Mouse (Mus musculus): ENCODE measurements around the gene Themis2. TPM values are rescaled to one million over a fixed set of nuclear protein-coding genes. Genes with fewer than 3 reads are reported as not detected.
"Not testable (repeated sequence)": the region's sequence is repeated elsewhere in the genome, so short reads cannot be mapped to it uniquely, and the experiment has no call there.

Themis2 gene
- polyA plus RNA-seq, 1 experiment from 2014 or later: 0.28 TPM

DNA sequence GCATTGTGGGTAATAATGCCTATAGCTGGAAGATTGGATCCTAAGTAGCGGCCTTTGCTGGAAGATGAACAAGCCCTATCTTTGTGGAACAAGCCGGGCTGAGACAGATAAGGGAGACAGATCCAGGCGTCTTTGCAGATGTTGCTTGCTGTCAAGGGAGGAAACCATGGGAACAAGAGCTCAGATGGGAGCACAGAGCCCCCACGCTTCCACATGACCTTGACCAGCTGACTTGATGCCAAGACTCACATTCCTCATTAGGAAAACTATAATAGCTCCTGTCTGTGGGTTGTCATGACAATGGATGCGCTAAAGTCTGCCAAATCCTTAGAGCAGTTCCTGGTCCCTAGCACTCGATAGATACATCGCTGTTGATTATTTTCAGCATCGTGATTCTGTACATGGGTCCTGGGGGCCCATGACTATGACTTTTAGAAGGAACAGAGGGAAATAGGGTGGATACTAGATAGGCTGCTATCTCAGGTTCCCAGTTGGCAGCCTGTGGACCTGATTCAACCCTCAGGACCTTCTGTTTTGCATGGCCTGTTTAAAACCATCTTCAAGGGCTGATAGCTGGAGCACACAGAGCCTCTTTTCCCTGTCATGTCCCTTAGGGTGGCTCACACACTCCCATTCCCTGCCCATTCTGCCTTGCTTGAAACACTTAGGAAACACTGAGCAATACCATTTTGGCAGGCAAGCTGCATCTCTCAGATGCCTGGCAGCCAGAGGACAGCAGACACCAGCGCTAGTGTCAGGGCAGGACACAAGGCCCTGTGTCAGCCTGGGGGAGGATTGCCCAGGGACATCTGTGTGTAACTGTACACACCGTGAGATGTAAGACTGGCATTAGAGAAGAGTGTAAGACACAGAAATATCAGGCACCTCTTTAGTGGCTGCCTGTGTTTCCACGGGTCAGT is 51.9 kb downstream of the Themis2 start:
- Histone ChIP-seq H3K9ac (replicated peaks) (no peak overlapping the region), H3K4me2 (replicated peaks) (no peak overlapping the region), H3K4me3 (no peak overlapping the region), H3K36me3 (no peaks in the 10 kb centered on the region), H3K27me3 (no peaks in the 10 kb centered on the region), H3K27ac (replicated peaks) (no peak overlapping the region; the same call in 1 of the 2 replicates), H3K4me1 (0 out of 2 replicates have a peak, but pooled peaks cover 8% of the 10 kb centered on the region), H3K9me3 (no peaks in the 10 kb centered on the region)
- 66% methylated on average over 11 of the region's 11 CpGs for WGBS
- no peak for ATAC-seq (replicated peaks)

DNA sequence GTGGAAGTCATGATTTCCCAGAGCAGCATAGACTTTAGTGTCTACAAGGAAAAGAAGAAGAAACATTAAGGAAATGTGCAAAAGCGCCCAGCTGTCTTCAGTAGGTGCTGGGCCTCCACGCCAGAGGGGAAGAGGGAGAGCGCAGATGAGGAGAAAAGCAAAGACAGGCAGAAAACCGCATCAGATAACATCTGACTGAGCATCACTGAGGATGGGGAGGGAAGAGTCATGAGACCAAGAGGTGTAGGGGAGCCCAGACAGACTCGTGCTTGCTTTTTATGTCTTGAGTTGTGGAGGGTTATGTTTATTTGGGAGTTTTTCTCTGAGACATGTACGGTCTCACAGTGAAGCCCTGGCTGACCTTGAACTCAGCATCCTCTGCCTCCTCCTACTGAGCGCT is 54.7 kb downstream of the Themis2 start:
- Histone ChIP-seq H3K4me3 (no peak overlapping the region), H3K36me3 (no peaks in the 10 kb centered on the region), H3K9me3 (no peaks in the 10 kb centered on the region), H3K27me3 (no peaks in the 10 kb centered on the region), H3K4me1 (0 out of 2 replicates have a peak, but pooled peaks cover 8% of the 10 kb centered on the region), H3K4me2 (replicated peaks) (no peak overlapping the region), H3K27ac (replicated peaks) (no peak overlapping the region), H3K9ac (replicated peaks) (no peak overlapping the region)
- 94% methylated on average over 7 of the region's 7 CpGs for WGBS
- ATAC-seq (replicated peaks): no peak

DNA sequence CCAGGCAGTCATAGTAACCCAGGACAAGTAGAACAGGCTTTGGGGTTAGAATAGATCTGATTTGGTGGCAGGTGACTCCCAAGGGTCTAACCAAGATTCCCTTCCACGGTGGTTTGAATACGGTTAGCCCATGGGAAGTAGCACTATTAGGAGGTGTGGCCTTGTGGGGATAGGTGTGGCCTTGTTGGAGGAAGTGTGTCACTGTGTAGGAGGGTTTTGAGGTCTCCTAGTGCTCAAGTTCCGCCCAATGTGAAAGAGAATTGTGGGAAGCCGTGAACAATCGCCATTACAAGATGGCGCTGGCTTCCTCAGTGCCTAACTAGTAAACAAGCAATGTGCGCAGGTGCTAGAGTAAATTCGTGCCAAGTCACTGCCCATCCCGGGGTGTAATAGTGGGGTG is 59.0 kb downstream of the Themis2 start:
- not testable (repeated sequence) for H3K9me3 ChIP-seq; H3K36me3 ChIP-seq; H3K4me3 ChIP-seq; H3K9ac ChIP-seq (replicated peaks); H3K27me3 ChIP-seq; H3K4me2 ChIP-seq (replicated peaks); H3K4me1 ChIP-seq; ATAC-seq (replicated peaks); H3K27ac ChIP-seq (replicated peaks)
- 90% methylated on average over 9 of the region's 9 CpGs for WGBS

DNA sequence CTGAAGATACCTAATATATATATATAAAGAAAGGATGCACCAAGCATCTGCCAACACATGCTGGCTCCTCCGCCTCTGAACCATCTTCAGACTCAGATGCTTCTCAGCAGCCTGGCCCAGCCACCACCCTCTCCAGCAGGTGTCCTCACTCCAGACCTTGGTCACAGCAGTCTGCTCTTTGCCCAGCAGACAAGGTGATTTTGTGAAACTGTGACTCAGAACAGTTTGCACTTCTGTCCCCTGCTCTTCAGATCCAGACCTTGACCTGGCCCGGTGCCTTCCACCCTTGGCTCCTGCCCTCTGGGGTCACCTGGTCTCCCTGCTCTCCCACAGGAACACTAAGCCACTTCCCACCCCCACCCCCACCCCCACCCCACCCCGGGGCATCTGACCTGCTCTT is 60.3 kb downstream of the Themis2 start:
- no peak overlapping the region for H3K27ac ChIP-seq (replicated peaks)
- WGBS: 75% methylated on average over 3 of the region's 3 CpGs
- ATAC-seq (replicated peaks): no peak
- H3K4me2 ChIP-seq (replicated peaks): no peak overlapping the region
- H3K9me3 ChIP-seq: no peaks in the 10 kb centered on the region
- H3K27me3 ChIP-seq: no peaks in the 10 kb centered on the region
- H3K36me3 ChIP-seq: no peaks in the 10 kb centered on the region
- H3K4me1 ChIP-seq: peaks cover 10% of the 10 kb centered on the region
- no peak overlapping the region for H3K9ac ChIP-seq (replicated peaks)
- no peak overlapping the region for H3K4me3 ChIP-seq

DNA sequence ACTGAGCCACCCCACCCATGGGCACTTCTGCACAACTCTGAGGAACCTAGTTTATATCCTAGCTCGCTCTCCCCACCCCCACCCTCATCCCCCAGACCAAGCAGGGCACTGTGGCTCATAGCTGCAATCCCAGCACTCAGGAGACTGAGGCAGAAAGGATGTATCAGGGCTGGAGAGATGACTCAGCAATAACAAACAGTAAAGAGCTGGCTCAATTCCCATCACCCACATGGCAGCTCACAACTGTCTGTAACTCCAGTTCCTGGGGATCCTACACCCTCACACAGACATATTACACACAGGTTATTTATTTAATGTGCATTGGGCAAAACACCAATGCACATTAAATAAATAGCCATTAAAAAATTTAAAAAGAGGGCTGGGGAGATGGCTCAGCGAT is 60.8 kb downstream of the Themis2 start:
- H3K9me3 ChIP-seq: no peaks in the 10 kb centered on the region
- no peaks in the 10 kb centered on the region for H3K36me3 ChIP-seq
- no peak overlapping the region for H3K27ac ChIP-seq (replicated peaks)
- no peak for ATAC-seq (replicated peaks)
- no peak overlapping the region for H3K4me3 ChIP-seq
- H3K9ac ChIP-seq (replicated peaks): no peak overlapping the region
- WGBS: 70% methylated on average over 2 of the region's 2 CpGs
- H3K4me1 ChIP-seq: peaks cover 10% of the 10 kb centered on the region
- no peaks in the 10 kb centered on the region for H3K27me3 ChIP-seq
- no peak overlapping the region for H3K4me2 ChIP-seq (replicated peaks)

DNA sequence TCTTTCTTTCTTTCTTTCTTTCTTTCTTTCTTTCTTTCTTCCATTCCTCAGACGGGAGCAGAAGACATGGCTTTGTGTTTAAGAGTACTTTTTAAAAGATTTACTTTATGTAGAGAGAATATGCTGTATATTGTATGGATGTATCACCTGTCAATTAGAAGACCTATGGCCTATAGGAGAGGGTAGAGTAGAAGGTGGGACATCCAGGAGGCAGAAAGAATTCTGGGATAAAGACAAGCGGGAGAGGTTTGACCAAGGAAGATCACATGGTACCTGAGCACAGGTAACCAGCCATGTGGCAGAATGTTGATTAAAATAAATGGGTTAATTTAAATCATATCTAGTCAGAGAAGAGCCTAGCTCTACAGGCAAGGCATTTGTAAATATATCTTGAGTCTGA is 61.4 kb downstream of the Themis2 start:
- Histone ChIP-seq H3K4me2 (replicated peaks) (no peak overlapping the region), H3K4me3 (no peak overlapping the region), H3K36me3 (no peaks in the 10 kb centered on the region), H3K9me3 (no peaks in the 10 kb centered on the region), H3K4me1 (peaks cover 10% of the 10 kb centered on the region), H3K27me3 (no peaks in the 10 kb centered on the region), H3K9ac (replicated peaks) (no peak overlapping the region), H3K27ac (replicated peaks) (no peak overlapping the region)
- 92% methylated on average over 2 of the region's 2 CpGs for WGBS
- no peak for ATAC-seq (replicated peaks)

DNA sequence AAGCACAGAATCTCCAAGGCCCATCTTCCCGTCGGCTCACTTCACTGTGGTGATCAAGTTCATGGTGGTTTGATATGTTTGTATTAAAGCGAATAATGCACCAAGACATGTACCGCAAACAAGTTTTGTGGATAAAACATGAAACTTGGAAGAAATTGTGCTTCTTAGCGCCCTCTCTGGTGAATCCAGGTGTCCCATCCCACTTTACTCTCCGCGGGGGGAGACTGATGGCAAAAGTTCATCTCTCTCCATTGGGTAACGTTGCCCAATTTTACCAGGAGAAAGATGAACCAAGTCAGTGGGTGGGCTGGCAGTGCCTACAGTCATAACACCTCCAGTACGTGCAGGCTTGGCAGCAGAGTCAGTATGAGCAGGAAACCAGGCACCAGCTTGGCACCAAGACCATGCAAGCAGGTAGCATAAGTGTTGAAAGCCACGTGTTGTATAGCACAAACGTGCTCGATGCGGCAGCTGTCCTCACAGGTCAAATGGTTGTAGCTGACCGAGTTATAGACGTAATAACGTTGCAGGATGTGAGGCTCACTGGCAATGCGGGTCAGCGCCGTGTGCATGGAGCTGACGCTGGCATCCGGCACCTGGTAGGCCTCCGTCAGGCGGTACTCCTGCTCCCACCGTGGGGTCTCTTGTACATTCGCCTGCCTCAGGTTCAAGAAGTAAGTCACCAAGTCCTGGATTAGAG is 63.0 kb downstream of the Themis2 start:
- WGBS: 93% methylated on average over 25 of the region's 25 CpGs
- Histone ChIP-seq H3K36me3 (no peaks in the 10 kb centered on the region), H3K9ac (replicated peaks) (no peak overlapping the region), H3K4me2 (replicated peaks) (no peak overlapping the region), H3K4me3 (no peak overlapping the region), H3K27ac (replicated peaks) (no peak overlapping the region), H3K9me3 (no peaks in the 10 kb centered on the region), H3K27me3 (no peaks in the 10 kb centered on the region), H3K4me1 (peaks cover 10% of the 10 kb centered on the region)
- no peak for ATAC-seq (replicated peaks)

DNA sequence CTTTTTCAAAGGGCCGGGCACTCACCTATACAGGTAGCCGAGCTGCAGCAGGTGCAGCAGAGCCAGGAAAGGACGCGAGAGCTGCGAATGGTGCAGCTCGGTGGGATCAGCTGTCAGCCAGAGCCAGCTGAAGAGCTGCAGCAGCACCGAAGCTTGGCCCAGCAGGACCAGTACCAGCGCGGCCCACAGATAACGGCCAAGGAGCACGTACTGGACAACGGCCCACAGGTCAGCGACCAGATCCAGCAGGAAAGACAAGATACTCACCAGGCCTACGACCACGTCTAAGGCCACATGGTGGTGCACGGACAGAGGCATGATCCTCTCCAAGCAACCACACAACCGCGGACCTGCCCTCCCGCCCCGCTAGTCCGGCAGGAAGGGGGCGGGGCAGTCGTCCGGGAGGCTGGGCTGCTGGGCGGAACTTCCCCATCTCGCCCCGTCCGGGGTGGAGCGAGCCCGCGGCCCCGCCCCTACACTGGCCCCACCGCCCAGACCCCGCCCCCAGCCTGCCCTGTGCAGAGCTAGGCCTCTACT is 64.0 kb downstream of the Themis2 start, which contains the start of gene Xkr8:
Gene Xkr8, minus strand, starts transcription at position 399 of the 537 bp plus-strand sequence.
- peak; percentile 95 for ATAC-seq (replicated peaks)
- Histone ChIP-seq H3K27ac (replicated peaks) (no peak within 1 kb of the TSS), H3K9ac (replicated peaks) (peak within 1 kb of the TSS; percentile 48), H3K27me3 (no peaks in the 10 kb centered on the region), H3K9me3 (no peaks in the 10 kb centered on the region), H3K4me1 (peaks cover 10% of the 10 kb centered on the region), H3K4me2 (replicated peaks) (peak within 1 kb of the TSS; percentile 60), H3K4me3 (peak within 1 kb of the TSS; percentile 51), H3K36me3 (no peaks in the 10 kb centered on the region)
- 1% methylated on average over 34 of the region's 34 CpGs for WGBS

Other genes starting within 250 kb of the Themis2 start
- gene Ptafr, start 232.3 kb downstream of the Themis2 start, polyA plus RNA-seq (2015; fragmentation: Nextera tagmentation; extraction: Ambion mirVana): 0.26 and 0.39 TPM in 2 replicates
- 17.8 and 19.7 TPM in 2 replicates for gene Eya3, start 157.4 kb downstream of the Themis2 start, polyA plus RNA-seq (2015; fragmentation: Nextera tagmentation; extraction: Ambion mirVana)
- gene Xkr8, start 63.8 kb downstream of the Themis2 start, polyA plus RNA-seq (2015; fragmentation: Nextera tagmentation; extraction: Ambion mirVana): 3.4 and 3.6 TPM in 2 replicates
- gene Smpdl3b, start 39.1 kb downstream of the Themis2 start, polyA plus RNA-seq (2015; fragmentation: Nextera tagmentation; extraction: Ambion mirVana): 1.3 and 1.4 TPM in 2 replicates
- gene Rpa2, start 28.1 kb downstream of the Themis2 start, polyA plus RNA-seq (2015; fragmentation: Nextera tagmentation; extraction: Ambion mirVana): 63.2 and 69.4 TPM in 2 replicates
- 52.8 and 57.8 TPM in 2 replicates for gene Ppp1r8, start 46.8 kb upstream of the Themis2 start, polyA plus RNA-seq (2015; fragmentation: Nextera tagmentation; extraction: Ambion mirVana)
- 146 and 158 TPM in 2 replicates for gene Stx12, start 88.1 kb upstream of the Themis2 start, polyA plus RNA-seq (2015; fragmentation: Nextera tagmentation; extraction: Ambion mirVana)
- 51.2 and 52.4 TPM in 2 replicates for gene Fam76a, start 126.2 kb upstream of the Themis2 start, polyA plus RNA-seq (2015; fragmentation: Nextera tagmentation; extraction: Ambion mirVana)
- 0.06 TPM in 1 of 2 replicates, not detected in the other for gene Fgr, start 177.7 kb upstream of the Themis2 start, polyA plus RNA-seq (2015; fragmentation: Nextera tagmentation; extraction: Ambion mirVana)
- 14.2 and 17.0 TPM in 2 replicates for gene Ahdc1, start 214.9 kb upstream of the Themis2 start, polyA plus RNA-seq (2015; fragmentation: Nextera tagmentation; extraction: Ambion mirVana)

All from forebrain, embryonic 15.5 days (tissue).